Mouse (Mus musculus) MEL (cell line): ENCODE results near the gene Fblim1. TPM values are rescaled to one million over a fixed set of nuclear protein-coding genes. Genes with fewer than 3 reads are reported as not detected.

Source experiments
- DNase-seq: peaks from one replicate; pipeline ENCODE4 v3.0.0; 2011; ENCODE audit warnings: low read depth, low spot score
- H3K27ac ChIP-seq: 2 replicates; pipeline ENCODE4 v1.5.1; 2012; ENCODE audit warnings: low read depth, mild to moderate bottlenecking, control low read depth, low read length, moderate library complexity; ENCODE audit not compliant: control insufficient read depth
- H3K27me3 ChIP-seq, 2 experiments: fragments of 150-350 bp in 1 of 2; sonication (generic) in 1 of 2; 2 replicates each; pipeline ENCODE4 v1.6.1; 2012; ENCODE audit warnings: low read length in 2 of 2, mild to moderate bottlenecking in 2 of 2, improper control_type of control experiment in 1 of 2, moderate library complexity in 1 of 2; ENCODE audit not compliant: insufficient read depth in 2 of 2, control insufficient read depth in 1 of 2
- H3K36me3 ChIP-seq, 2 experiments: 2 replicates each; pipeline ENCODE4 v1.6.1; 2012 to 2014; ENCODE audit warnings: low read length in 2 of 2, improper control_type of control experiment in 1 of 2, inconsistent platforms in 1 of 2, mild to moderate bottlenecking in 1 of 2; ENCODE audit not compliant: insufficient read depth in 2 of 2, control insufficient read depth in 1 of 2
- H3K4me1 ChIP-seq, 2 experiments: fragments of 150-350 bp in 1 of 2; sonication (generic) in 1 of 2; 2 replicates each; pipeline ENCODE4 v1.6.1; 2012; ENCODE audit warnings: low read length in 2 of 2, improper control_type of control experiment in 1 of 2, mild to moderate bottlenecking in 1 of 2; ENCODE audit not compliant: insufficient read depth in 2 of 2, control insufficient read depth in 1 of 2
- H3K4me3 ChIP-seq, 2 experiments: fragments of 150-350 bp in 1 of 2; sonication (generic) in 1 of 2; 2 replicates each; pipeline ENCODE4 v1.5.1; 2012; ENCODE audit warnings: low read depth in 2 of 2, low read length in 2 of 2, mild to moderate bottlenecking in 2 of 2, moderate library complexity in 2 of 2, control low read depth in 1 of 2, improper control_type of control experiment in 1 of 2; ENCODE audit not compliant: control insufficient read depth in 1 of 2, insufficient read depth in 1 of 2
- H3K79me2 ChIP-seq: 2 replicates; pipeline ENCODE4 v1.6.1; 2012; ENCODE audit warnings: mild to moderate bottlenecking, low read length, moderate library complexity; ENCODE audit not compliant: control insufficient read depth, poor library complexity, insufficient read depth
- H3K9ac ChIP-seq: 2 replicates; pipeline ENCODE4 v1.6.1; 2012; ENCODE audit warnings: low read depth, mild to moderate bottlenecking, control low read depth, low read length, moderate library complexity; ENCODE audit not compliant: control insufficient read depth, poor library complexity, severe bottlenecking
- H3K9me3 ChIP-seq: fragments of 150-350 bp; sonication (generic); replicated peaks from 2 replicates; pipeline ENCODE4 v1.6.1; 2012; ENCODE audit warnings: mild to moderate bottlenecking, low read length, improper control_type of control experiment, moderate library complexity; ENCODE audit not compliant: insufficient read depth
- BHLHE40 ChIP-seq: IDR thresholded peaks from 2 replicates; pipeline ENCODE4 v1.6.1; 2012; ENCODE audit warnings: low read depth, mild to moderate bottlenecking, inconsistent platforms, low read length, improper control_type of control experiment, borderline replicate concordance
- CHD2 ChIP-seq: IDR thresholded peaks from 2 replicates; pipeline ENCODE4 v1.6.1; 2011; ENCODE audit warnings: low read length, improper control_type of control experiment
- ELF1 ChIP-seq: IDR thresholded peaks from 2 replicates; pipeline ENCODE4 v1.6.1; 2014; ENCODE audit warnings: low read depth, mild to moderate bottlenecking, inconsistent platforms, low read length, improper control_type of control experiment, moderate library complexity
- ETS1 ChIP-seq: IDR thresholded peaks from 2 replicates; pipeline ENCODE4 v1.6.1; 2012; ENCODE audit warnings: low read depth, mild to moderate bottlenecking, inconsistent platforms, low read length, improper control_type of control experiment, moderate library complexity
- GATA1 ChIP-seq: IDR thresholded peaks from 2 replicates; pipeline ENCODE4 v1.6.1; 2011; ENCODE audit warnings: low read depth, low read length, improper control_type of control experiment
- HCFC1 ChIP-seq: IDR thresholded peaks from 2 replicates; pipeline ENCODE4 v1.6.1; 2012; ENCODE audit warnings: low read depth, mild to moderate bottlenecking, inconsistent platforms, low read length, improper control_type of control experiment, moderate library complexity
- JUND ChIP-seq: IDR thresholded peaks from 2 replicates; pipeline ENCODE4 v1.6.1; 2011; ENCODE audit warnings: low read depth, mild to moderate bottlenecking, improper control_type of control experiment, low read length
- MAFK ChIP-seq: IDR thresholded peaks from 2 replicates; pipeline ENCODE4 v1.6.1; 2011; ENCODE audit warnings: low read depth, mild to moderate bottlenecking, low read length, improper control_type of control experiment, borderline replicate concordance
- MAX ChIP-seq: IDR thresholded peaks from 2 replicates; pipeline ENCODE4 v1.6.1; 2011; ENCODE audit warnings: low read length, improper control_type of control experiment
- MAZ ChIP-seq: IDR thresholded peaks from 2 replicates; pipeline ENCODE4 v1.6.1; 2012; ENCODE audit warnings: low read depth, mild to moderate bottlenecking, inconsistent platforms, low read length, improper control_type of control experiment
- MEF2A ChIP-seq: IDR thresholded peaks from 2 replicates; pipeline ENCODE4 v1.6.1; 2014; ENCODE audit warnings: low read depth, mild to moderate bottlenecking, inconsistent platforms, low read length, improper control_type of control experiment; ENCODE audit not compliant: poor library complexity, insufficient replicate concordance, severe bottlenecking; ENCODE audit errors: extremely low read depth
- MXI1 ChIP-seq: IDR thresholded peaks from 2 replicates; pipeline ENCODE4 v1.6.1; 2011; ENCODE audit warnings: mild to moderate bottlenecking, low read depth, low read length, improper control_type of control experiment
- MYC ChIP-seq: IDR thresholded peaks from 2 replicates; pipeline ENCODE4 v1.6.1; 2011; ENCODE audit warnings: low read depth, mild to moderate bottlenecking, low read length, improper control_type of control experiment, moderate library complexity
- NELFE ChIP-seq: IDR thresholded peaks from 2 replicates; pipeline ENCODE4 v1.6.1; 2011; ENCODE audit warnings: low read depth, low read length, improper control_type of control experiment
- NRF1 ChIP-seq: IDR thresholded peaks from 2 replicates; pipeline ENCODE4 v1.6.1; 2014; ENCODE audit warnings: low read depth, mild to moderate bottlenecking, inconsistent platforms, low read length, improper control_type of control experiment, moderate library complexity; ENCODE audit not compliant: poor library complexity, insufficient read depth, severe bottlenecking
- POLR2A ChIP-seq, 2 experiments: IDR thresholded peaks; 2 replicates each; pipeline ENCODE4 v1.6.1; 2011 to 2012; ENCODE audit warnings: low read length in 2 of 2, mild to moderate bottlenecking in 2 of 2, control low read depth in 1 of 2, improper control_type of control experiment in 1 of 2, low read depth in 1 of 2, moderate library complexity in 1 of 2; ENCODE audit not compliant: control insufficient read depth in 1 of 2, insufficient read depth in 1 of 2, poor library complexity in 1 of 2
- SIN3A ChIP-seq: IDR thresholded peaks from 2 replicates; pipeline ENCODE4 v1.6.1; 2012; ENCODE audit warnings: low read length, improper control_type of control experiment, inconsistent platforms
- TBP ChIP-seq: IDR thresholded peaks from 2 replicates; pipeline ENCODE4 v1.8.0; 2011; ENCODE audit warnings: low read depth, low read length, improper control_type of control experiment
- TCF12 ChIP-seq: IDR thresholded peaks from 2 replicates; pipeline ENCODE4 v1.6.1; 2014; ENCODE audit warnings: low read depth, mild to moderate bottlenecking, inconsistent platforms, low read length, improper control_type of control experiment, moderate library complexity
- UBTF ChIP-seq: IDR thresholded peaks from 2 replicates; pipeline ENCODE4 v1.6.1; 2012; ENCODE audit warnings: low read depth, mild to moderate bottlenecking, inconsistent platforms, low read length, improper control_type of control experiment, moderate library complexity, borderline replicate concordance; ENCODE audit not compliant: insufficient read depth
- USF1 ChIP-seq: IDR thresholded peaks from 2 replicates; pipeline ENCODE4 v1.6.1; 2014; ENCODE audit warnings: low read depth, mild to moderate bottlenecking, inconsistent platforms, low read length, improper control_type of control experiment, moderate library complexity
- USF2 ChIP-seq, 2 experiments: IDR thresholded peaks; 2 replicates each; pipeline ENCODE4 v1.6.1; 2011 to 2012; ENCODE audit warnings: improper control_type of control experiment in 2 of 2, low read length in 2 of 2, borderline replicate concordance in 1 of 2, inconsistent platforms in 1 of 2, low read depth in 1 of 2, mild to moderate bottlenecking in 1 of 2; ENCODE audit not compliant: insufficient read depth in 1 of 2
- ZMIZ1 ChIP-seq: IDR thresholded peaks from 2 replicates; pipeline ENCODE4 v1.6.1; 2012; ENCODE audit warnings: low read depth, mild to moderate bottlenecking, inconsistent platforms, low read length, improper control_type of control experiment, moderate library complexity
- polyA plus RNA-seq, 2 experiments: library from polyadenylated mRNA; stranded (reverse) in 1 of 2; unstranded in 1 of 2; fragments of >175 nt in 1 of 2; fragments of >200 nt in 1 of 2; gene quantifications; 2 replicates each; pipeline versions ENCODE4 v1.2.1 to v1.2.4; 2012; ENCODE audit warnings: low replicate concordance in 2 of 2, low read depth in 1 of 2; ENCODE audit not compliant: insufficient read length in 2 of 2, insufficient read depth in 1 of 2, missing spikeins in 1 of 2
- total RNA-seq: library from RNA; depleted of rRNA; stranded (reverse); fragments of 300-350 nt; gene quantifications from 2 replicates; pipeline ENCODE4 v1.2.3, GENCODE M21; 2012

The Fblim1 gene
- total and polyA plus RNA-seq, 3 experiments, result not detected

- Histone ChIP-seq H3K4me3 (peak within 1 kb of the TSS; percentile 94 to 98), H3K79me2 (peaks cover 50% of the 10 kb centered on the region), H3K36me3 (peaks cover 0 to 25% of the 10 kb centered on the region in 2 experiments; a peak in 2 of 4 replicates), H3K4me1 (peaks cover 11 to 20% of the 10 kb centered on the region in 2 experiments), H3K27me3 (no peaks in the 10 kb centered on the region), H3K9me3 (no peaks in the 10 kb centered on the region), H3K27ac (peak within 1 kb of the TSS; percentile 97), H3K9ac (peak within 1 kb of the TSS; percentile 99)
- DNase-seq, result peak; percentile 93
- TF ChIP-seq ETS1, result peak; percentile 24; the same call in 1 of the 2 replicates
- peak; percentile 63 for TF ChIP-seq HCFC1
- peak; percentile 83 for TF ChIP-seq NRF1
- peak; percentile 85 for TF ChIP-seq ZMIZ1
- TF ChIP-seq MAZ, result peak; percentile 71; the same call in 1 of the 2 replicates
- TF ChIP-seq SIN3A, result peak; percentile 69
- TF ChIP-seq MXI1, result peak; percentile 47
- peak; percentile 36; the same call in 1 of the 2 replicates for TF ChIP-seq TBP
- TF ChIP-seq NELFE, result peak; percentile 89
- TF ChIP-seq JUND, result no peak
- TF ChIP-seq ELF1, result peak; percentile 60
- TF ChIP-seq CHD2, result no peak
- TF ChIP-seq USF1, result no peak
- TF ChIP-seq POLR2A (IDR thresholded peaks at IDR 0.05; ENCODE audit: control insufficient read depth in 1 of 2, insufficient read depth in 1 of 2, low read depth in 1 of 2, low read length in 2 of 2, poor library complexity in 1 of 2), result peak; percentile 80 to 92
- peak; percentile 37 for TF ChIP-seq TCF12
- TF ChIP-seq GATA1, result no peak
- TF ChIP-seq MAX, result peak; percentile 43; the same call in 1 of the 2 replicates
Measured at GRCm38 (mm10) chr4:141538408-141539212, 67.3 kb downstream of the Fblim1 start, which contains the start of gene Spen. Gene Spen, minus strand, starts transcription at chr4:141538597.

DNA sequence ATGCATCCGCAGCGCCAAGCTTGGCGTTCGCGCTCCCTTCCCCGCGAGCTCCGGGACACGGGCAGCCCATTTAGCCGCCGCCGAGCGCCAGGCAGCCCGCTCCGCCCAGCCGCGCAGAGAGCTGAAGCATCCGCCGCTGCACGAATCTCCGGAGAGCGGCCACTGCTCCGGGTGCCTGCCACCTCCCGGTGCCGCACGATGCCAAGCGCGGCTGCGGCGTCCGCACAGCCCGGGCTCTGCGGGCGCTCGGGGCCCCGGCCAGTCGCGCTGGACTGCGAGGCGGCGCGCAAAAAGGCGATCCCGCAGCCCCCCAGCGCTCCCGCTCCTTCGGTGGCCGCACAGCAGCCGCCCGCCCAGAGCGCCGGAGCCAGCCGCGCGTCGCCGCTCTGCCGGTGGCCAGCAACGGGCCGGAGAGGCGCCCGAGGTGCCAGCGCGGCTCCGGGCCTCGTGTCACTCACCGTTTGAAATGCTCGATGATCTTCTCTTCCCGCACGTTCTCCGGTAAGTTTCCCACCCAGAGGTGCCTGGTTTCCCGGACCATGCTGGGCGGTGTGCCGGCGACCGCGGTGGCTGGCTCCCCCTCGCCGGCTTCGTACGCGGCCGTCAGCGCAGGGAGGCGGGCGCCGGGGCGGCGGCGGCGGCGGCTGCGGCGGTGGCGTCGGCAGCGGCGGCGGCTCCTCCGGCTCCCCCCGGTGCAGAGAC lies 68.0 kb downstream of the Fblim1 start:
- TF ChIP-seq UBTF (0 out of 2 replicates have a peak, but pooled peaks have one; percentile 69), ELF1 (no peak), USF2 (IDR thresholded peaks at IDR 0.05; ENCODE audit: borderline replicate concordance in 1 of 2, insufficient read depth in 1 of 2, low read depth in 1 of 2, low read length in 2 of 2) (no peak), BHLHE40 (no peak), MAFK (no peak), MXI1 (no peak; the same call in 1 of the 2 replicates), MEF2A (no peak), MYC (no peak)
- DNase-seq, result peak; percentile 54
- Histone ChIP-seq H3K79me2 (peaks cover 57% of the 10 kb centered on the region), H3K9ac (peak overlapping the region; percentile 99), H3K9me3 (no peaks in the 10 kb centered on the region), H3K4me3 (peak overlapping the region; percentile 74 to 98), H3K36me3 (peaks cover 0 to 24% of the 10 kb centered on the region in 2 experiments; a peak in 2 of 4 replicates), H3K27me3 (no peaks in the 10 kb centered on the region), H3K27ac (peak overlapping the region; percentile 74), H3K4me1 (peaks cover 11 to 18% of the 10 kb centered on the region in 2 experiments)
